7 mouse cellular contexts compared by ENCODE assay signal in the genomic region with DNA sequence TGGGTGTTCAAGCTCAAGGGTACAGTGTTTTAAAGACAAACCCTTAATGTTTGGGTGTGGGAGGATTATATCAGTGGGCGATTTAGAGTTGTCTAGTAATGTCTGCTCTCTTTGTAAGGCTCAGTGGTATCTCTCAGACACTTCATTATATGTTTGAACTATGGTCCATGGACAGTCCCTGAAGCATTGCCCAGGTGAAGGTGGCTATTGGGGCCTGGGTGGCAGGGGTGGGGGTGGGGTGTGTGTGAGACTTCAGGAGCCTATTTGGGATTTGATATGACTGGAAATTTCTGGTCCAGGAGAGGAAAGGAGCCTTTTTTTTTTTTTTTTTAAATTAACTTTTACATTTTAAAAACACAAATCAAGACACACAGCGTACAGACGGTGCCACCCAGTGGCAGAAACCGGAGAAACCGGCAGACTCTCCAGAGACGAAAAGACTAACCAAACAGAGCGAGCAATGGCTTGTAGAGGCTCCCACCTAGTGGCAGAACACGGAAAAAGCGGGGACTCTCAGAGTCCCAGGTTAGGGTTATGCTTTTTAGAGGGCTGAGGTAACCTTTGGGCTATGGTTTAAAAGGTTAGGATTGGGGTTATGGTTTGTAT. TPM values are rescaled to one million over a fixed set of nuclear protein-coding genes. Genes with fewer than 3 reads are reported as not detected.
A peak's percentile ranks its signal among the peaks of the same experiment; 100 is the strongest.
DNase-seq lines count a peak whose midpoint lies in the region; ATAC-seq and TF ChIP-seq lines count a peak whose summit lies in the region.

No protein-coding gene starts in this region.

- no peak overlapping the region for H3K27ac ChIP-seq in embryonic facial prominence, embryonic 10.5 days (replicated peaks)
- no peak overlapping the region for H3K27ac ChIP-seq in kidney, embryonic 14.5 days (ENCODE audit: low read depth, low read length)
- no peak overlapping the region for H3K27ac ChIP-seq in limb, embryonic 14.5 days (replicated peaks; ENCODE audit: low read depth, low read length)

- no peak overlapping the region for H3K4me2 ChIP-seq in kidney, embryonic 14.5 days (replicated peaks; ENCODE audit: low read depth, low read length)
- no peak overlapping the region for H3K4me2 ChIP-seq in limb, embryonic 14.5 days (replicated peaks; ENCODE audit: low read depth, low read length, severe bottlenecking)

- H3K4me1 ChIP-seq in embryonic facial prominence, embryonic 10.5 days = no peaks in the 10 kb centered on the region
- no peaks in the 10 kb centered on the region for H3K4me1 ChIP-seq in kidney, embryonic 14.5 days (ENCODE audit: control insufficient read depth, insufficient read depth, low read length)
- H3K4me1 ChIP-seq in limb, embryonic 14.5 days (ENCODE audit: control insufficient read depth, insufficient read depth, low read length) = peaks cover 2% of the 10 kb centered on the region; the same call in 1 of the 2 replicates

- DNase-seq in adrenal gland, postnatal 10 days = peak; percentile 90
- peak; percentile 83 for DNase-seq in embryonic facial prominence, embryonic 10.5 days (ENCODE audit: low spot score)
- DNase-seq in heart, adult 8-10 months (ENCODE audit: low spot score) = peak; percentile 83
- peak; percentile 92 for DNase-seq in limb, embryonic 14.5 days (ENCODE audit: low spot score)
- DNase-seq in spleen, postnatal 4 days (ENCODE audit: low spot score in 2 of 2) = peak; percentile 74 to 78

- 4% methylated on average over 9 of the region's 9 CpGs for WGBS in embryonic facial prominence, embryonic 10.5 days
- 4% methylated on average over 9 of the region's 9 CpGs for WGBS in kidney, embryonic 14.5 days
- WGBS in limb, embryonic 14.5 days = 5% methylated on average over 9 of the region's 9 CpGs

- peak; percentile 91 for ATAC-seq in kidney, embryonic 14.5 days (ENCODE audit: low FRiP score, low TSS enrichment)
- ATAC-seq in limb, embryonic 14.5 days (ENCODE audit: low FRiP score, low read depth) = peak; percentile 86
- ATAC-seq in monocyte, adult 5-6 weeks (replicated peaks; ENCODE audit: insufficient number of reproducible peaks, low FRiP score, low TSS enrichment, poor library complexity, severe bottlenecking) = peak; percentile 86

- no peaks in the 10 kb centered on the region for H3K9me3 ChIP-seq in embryonic facial prominence, embryonic 10.5 days
- no peaks in the 10 kb centered on the region for H3K9me3 ChIP-seq in kidney, embryonic 14.5 days (ENCODE audit: control insufficient read depth, low read length)
- H3K9me3 ChIP-seq in limb, embryonic 14.5 days (ENCODE audit: control insufficient read depth, low read length) = no peaks in the 10 kb centered on the region

- no peak overlapping the region for H3K9ac ChIP-seq in kidney, embryonic 14.5 days (ENCODE audit: low read depth, low read length)
- H3K9ac ChIP-seq in limb, embryonic 14.5 days (ENCODE audit: low read depth, low read length, severe bottlenecking) = no peak overlapping the region

- H3K27me3 ChIP-seq in embryonic facial prominence, embryonic 10.5 days (replicated peaks; ENCODE audit: low read depth, poor library complexity, severe bottlenecking) = peaks cover 10% of the 10 kb centered on the region; the same call in 1 of the 2 replicates
- H3K27me3 ChIP-seq in kidney, embryonic 14.5 days (ENCODE audit: control insufficient read depth, insufficient read depth, low read length) = no peaks in the 10 kb centered on the region; the same call in 1 of the 2 replicates
- no peaks in the 10 kb centered on the region for H3K27me3 ChIP-seq in limb, embryonic 14.5 days (ENCODE audit: control insufficient read depth, insufficient read depth, low read length)

- no peaks in the 10 kb centered on the region for H3K36me3 ChIP-seq in embryonic facial prominence, embryonic 10.5 days (replicated peaks)
- no peaks in the 10 kb centered on the region for H3K36me3 ChIP-seq in kidney, embryonic 14.5 days (ENCODE audit: control insufficient read depth, insufficient read depth, low read length)
- no peaks in the 10 kb centered on the region for H3K36me3 ChIP-seq in limb, embryonic 14.5 days (ENCODE audit: control insufficient read depth, insufficient read depth, low read length)

- peak; percentile 21; the same call in 1 of the 2 replicates for TF ChIP-seq POLR2A in limb, embryonic 14.5 days (IDR thresholded peaks at IDR 0.05; ENCODE audit: borderline replicate concordance, extremely low read depth, insufficient read depth, insufficient read length)

- H3K4me3 ChIP-seq in embryonic facial prominence, embryonic 10.5 days = no peak overlapping the region
- H3K4me3 ChIP-seq in kidney, embryonic 14.5 days (ENCODE audit: low read length) = no peak overlapping the region
- H3K4me3 ChIP-seq in limb, embryonic 14.5 days (replicated peaks; ENCODE audit: low read length) = no peak overlapping the region

RNA-seq across cellular contexts. Expression of gene Pdcd1, which starts 26.6 kb away (rescaled TPM):
- total RNA-seq in adrenal gland, postnatal 10 days (2021) = under 1 TPM in 1 of 2 experiments, not detected in 1; 0.15 TPM
- polyA plus RNA-seq in embryonic facial prominence, embryonic 10.5 days (2016; fragmentation: Nextera tagmentation; extraction: Ambion mirVana) = not detected in 2 replicates
- total RNA-seq in heart, adult 8-10 months (2022) = not detected
- polyA plus RNA-seq in kidney, embryonic 14.5 days (2014; fragmentation: Nextera tagmentation; extraction: Ambion mirVana) = not detected in 2 replicates
- 0.09 and 0.31 TPM in 2 replicates for polyA plus RNA-seq in limb, embryonic 14.5 days (2012; rRNA removed)
- polyA plus RNA-seq in limb, embryonic 14.5 days (2014; fragmentation: Nextera tagmentation; extraction: Ambion mirVana) = 0.50 TPM in 1 of 2 replicates, not detected in the other
- total RNA-seq in monocyte, adult 5-6 weeks (2017) = 0.19 to 1.4 TPM in 2 of 3 replicates, not detected in the other

RNA-seq across cellular contexts. Expression of gene Neu4, which starts 58.7 kb away (rescaled TPM):
- total RNA-seq in adrenal gland, postnatal 10 days (2021) = not detected
- not detected in 2 replicates for polyA plus RNA-seq in embryonic facial prominence, embryonic 10.5 days (2016; fragmentation: Nextera tagmentation; extraction: Ambion mirVana)
- under 1 TPM in 1 of 4 experiments, not detected in 3; 0.09 TPM for total RNA-seq in heart, adult 8-10 months (2022)
- polyA plus RNA-seq in kidney, embryonic 14.5 days (2014; fragmentation: Nextera tagmentation; extraction: Ambion mirVana) = not detected in 2 replicates
- polyA plus RNA-seq in limb, embryonic 14.5 days (2012; rRNA removed) = 0.04 TPM in 1 of 2 replicates, not detected in the other
- not detected in 2 replicates for polyA plus RNA-seq in limb, embryonic 14.5 days (2014; fragmentation: Nextera tagmentation; extraction: Ambion mirVana)
- total RNA-seq in monocyte, adult 5-6 weeks (2017) = not detected in 3 replicates
